Mouse (Mus musculus) MN1 (cell line): ENCODE data around the gene Chic1.
A peak's percentile ranks its signal among the peaks of the same experiment; 100 is the strongest.

Experiments used
- DNase-seq: peaks from one replicate; pipeline ENCODE4 v3.0.0-alpha.2; 2016; ENCODE audit warnings: low spot score

The Chic1 gene

DNA sequence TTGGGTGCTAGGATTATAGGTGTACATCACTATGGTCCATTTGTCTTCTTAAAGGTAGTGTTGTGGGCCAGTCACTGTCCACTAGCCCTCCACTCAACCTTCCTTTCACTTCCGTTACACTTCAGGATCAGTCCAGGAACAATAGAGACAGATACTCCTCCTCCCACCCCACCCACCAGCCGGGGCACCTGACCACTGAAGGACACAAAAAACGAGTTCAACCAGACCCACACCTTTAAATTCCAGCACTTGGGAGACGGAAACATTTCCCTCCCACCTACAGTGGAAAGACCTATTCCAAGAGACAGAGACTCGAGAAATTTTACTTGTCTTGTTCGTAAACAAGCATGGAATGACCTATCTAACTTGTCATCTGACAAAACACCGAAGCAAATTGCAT, 76.0 kb downstream of the Chic1 start:
- no peak for DNase-seq

DNA sequence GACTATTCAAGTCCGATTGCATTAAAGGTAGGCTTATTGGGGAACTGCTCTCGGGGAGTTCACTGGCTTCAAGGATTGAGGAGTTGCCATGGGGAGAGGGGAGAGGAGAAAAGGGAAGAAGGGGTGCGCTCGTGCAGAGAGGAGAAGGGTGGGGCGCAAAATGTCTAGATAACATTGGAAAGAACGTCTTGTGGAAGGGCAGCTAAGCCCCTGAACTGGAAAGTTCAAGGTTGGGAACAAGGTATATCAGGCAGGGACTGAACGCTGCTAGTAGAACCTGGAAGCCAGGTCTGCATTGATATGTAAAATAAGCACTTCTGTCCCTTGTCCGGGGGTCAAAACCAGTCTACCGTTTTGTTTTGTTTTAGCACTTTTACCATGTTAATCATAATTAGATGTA, 81.7 kb downstream of the Chic1 start:
- no peak for DNase-seq

DNA sequence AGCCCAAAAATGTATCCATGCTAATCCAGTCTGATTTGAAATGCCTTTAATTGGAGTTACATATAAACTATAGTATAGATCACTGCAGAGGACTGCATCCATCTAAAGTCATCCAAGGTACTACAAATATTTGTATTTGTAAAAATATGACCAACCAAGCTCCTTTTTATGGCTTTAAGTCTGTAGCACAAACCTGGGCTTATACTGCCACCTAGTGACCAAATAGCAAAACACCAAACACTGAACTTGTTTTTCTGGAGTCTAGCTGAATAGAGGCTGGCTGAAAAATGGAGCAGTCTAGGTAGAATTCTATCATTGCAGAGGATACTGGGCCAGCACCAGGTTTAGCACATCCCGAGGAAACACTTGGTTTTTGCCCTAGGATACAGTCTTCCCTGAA, 84.5 kb downstream of the Chic1 start:
- DNase-seq, result peak; percentile 60

- peak; percentile 64 for DNase-seq
These were observed 87.5 kb downstream of the Chic1 start for GRCm38 (mm10) chrX:103443755-103444154.
